Mouse (Mus musculus): ENCODE results near the gene Tbcel. TPM values are rescaled to one million over a fixed set of nuclear protein-coding genes. Genes with fewer than 3 reads are reported as not detected.
A peak's percentile ranks its signal among the peaks of the same experiment; 100 is the strongest.

Gene Tbcel
- polyA plus RNA-seq, 1 experiment from 2014 or later = 10.7 TPM

DNA sequence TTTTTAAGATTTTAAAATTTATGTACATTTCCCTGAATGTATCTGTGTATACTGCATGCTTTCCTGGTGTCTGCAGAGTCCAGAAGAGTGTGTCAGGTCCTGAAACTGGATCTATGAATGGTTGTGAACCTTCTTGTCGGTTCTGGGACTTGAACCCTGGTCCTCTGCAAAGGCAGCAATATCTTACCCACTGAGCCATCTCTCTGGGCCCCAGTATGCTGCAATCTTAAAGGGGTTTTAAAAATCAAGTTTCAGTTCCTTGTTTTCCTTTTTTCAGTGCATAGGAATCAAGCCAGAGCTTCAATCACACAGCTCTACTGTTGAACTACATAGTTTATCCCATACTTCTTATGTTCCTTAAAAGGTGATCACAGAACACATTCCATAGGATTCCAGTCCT, 24.7 kb downstream of the Tbcel start:
- WGBS (ENCODE audit: insufficient replicate concordance) = 50% methylated on average over 1 of the region's 1 CpGs
- Histone ChIP-seq H3K9ac (no peak overlapping the region), H3K4me3 (no peak overlapping the region), H3K36me3 (no peaks in the 10 kb centered on the region), H3K27ac (no peak overlapping the region), H3K9me3 (replicated peaks) (no peaks in the 10 kb centered on the region), H3K4me2 (no peak overlapping the region), H3K4me1 (no peaks in the 10 kb centered on the region), H3K27me3 (replicated peaks) (no peaks in the 10 kb centered on the region; the same call in 1 of the 2 replicates)
- no peak for ATAC-seq

DNA sequence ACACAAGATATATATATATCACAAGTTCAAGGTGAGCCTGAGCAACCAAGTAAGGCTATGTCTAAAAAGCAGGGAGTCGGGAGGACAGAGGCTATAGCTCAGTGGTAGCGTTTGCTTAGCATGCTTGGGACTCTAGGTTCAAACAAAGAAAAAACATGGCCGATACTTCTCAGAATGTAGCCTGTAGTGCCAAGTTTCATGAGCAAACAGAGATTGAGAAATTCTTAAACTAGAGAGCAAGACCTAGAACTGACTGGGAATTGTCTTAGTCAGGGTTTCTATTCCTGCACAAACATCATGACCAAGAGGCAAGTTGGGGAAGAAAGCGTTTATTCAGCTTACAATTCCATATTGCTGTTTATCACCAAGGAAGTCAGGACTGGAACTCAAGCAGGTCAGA, 31.4 kb downstream of the Tbcel start:
- no peak overlapping the region for H3K27ac ChIP-seq
- no peak overlapping the region for H3K9ac ChIP-seq

DNA sequence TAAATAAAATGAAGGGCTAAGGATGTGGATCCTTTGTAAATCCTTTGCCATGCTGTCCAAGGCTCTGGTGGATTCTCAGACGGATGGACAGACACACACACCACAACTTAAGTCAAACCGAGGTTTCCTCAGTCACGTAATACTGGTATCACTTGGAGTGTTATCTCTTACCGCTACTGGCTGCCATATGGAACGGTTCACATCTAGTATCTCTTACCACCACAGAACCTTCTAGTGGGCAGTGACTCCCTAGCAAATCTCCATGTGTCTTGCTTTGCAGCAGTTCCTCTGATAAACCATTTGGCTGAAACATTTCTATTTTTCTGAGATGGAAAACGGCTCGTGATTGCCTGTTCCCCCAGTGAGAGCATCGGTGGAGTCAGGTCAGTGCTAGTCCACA, 33.4 kb downstream of the Tbcel start:
- H3K36me3 ChIP-seq = peaks cover 8% of the 10 kb centered on the region
- H3K9ac ChIP-seq = no peak overlapping the region
- H3K4me2 ChIP-seq = no peak overlapping the region
- H3K4me3 ChIP-seq = no peak overlapping the region
- ATAC-seq = peak; percentile 46
- no peak overlapping the region for H3K27ac ChIP-seq
- no peaks in the 10 kb centered on the region for H3K27me3 ChIP-seq (replicated peaks)
- no peaks in the 10 kb centered on the region for H3K9me3 ChIP-seq (replicated peaks)
- WGBS (ENCODE audit: insufficient replicate concordance) = 18% methylated on average over 8 of the region's 8 CpGs
- H3K4me1 ChIP-seq = peaks cover 40% of the 10 kb centered on the region

More for the DNA sequence above, 31.4 kb downstream of the Tbcel start:
- Histone ChIP-seq H3K27me3 (replicated peaks) (no peaks in the 10 kb centered on the region), H3K36me3 (no peaks in the 10 kb centered on the region), H3K4me3 (no peak overlapping the region), H3K4me1 (peaks cover 29% of the 10 kb centered on the region), H3K9me3 (replicated peaks) (no peaks in the 10 kb centered on the region), H3K4me2 (no peak overlapping the region)
- 59% methylated on average over 4 of the region's 4 CpGs for WGBS (ENCODE audit: insufficient replicate concordance)
- ATAC-seq = no peak

DNA sequence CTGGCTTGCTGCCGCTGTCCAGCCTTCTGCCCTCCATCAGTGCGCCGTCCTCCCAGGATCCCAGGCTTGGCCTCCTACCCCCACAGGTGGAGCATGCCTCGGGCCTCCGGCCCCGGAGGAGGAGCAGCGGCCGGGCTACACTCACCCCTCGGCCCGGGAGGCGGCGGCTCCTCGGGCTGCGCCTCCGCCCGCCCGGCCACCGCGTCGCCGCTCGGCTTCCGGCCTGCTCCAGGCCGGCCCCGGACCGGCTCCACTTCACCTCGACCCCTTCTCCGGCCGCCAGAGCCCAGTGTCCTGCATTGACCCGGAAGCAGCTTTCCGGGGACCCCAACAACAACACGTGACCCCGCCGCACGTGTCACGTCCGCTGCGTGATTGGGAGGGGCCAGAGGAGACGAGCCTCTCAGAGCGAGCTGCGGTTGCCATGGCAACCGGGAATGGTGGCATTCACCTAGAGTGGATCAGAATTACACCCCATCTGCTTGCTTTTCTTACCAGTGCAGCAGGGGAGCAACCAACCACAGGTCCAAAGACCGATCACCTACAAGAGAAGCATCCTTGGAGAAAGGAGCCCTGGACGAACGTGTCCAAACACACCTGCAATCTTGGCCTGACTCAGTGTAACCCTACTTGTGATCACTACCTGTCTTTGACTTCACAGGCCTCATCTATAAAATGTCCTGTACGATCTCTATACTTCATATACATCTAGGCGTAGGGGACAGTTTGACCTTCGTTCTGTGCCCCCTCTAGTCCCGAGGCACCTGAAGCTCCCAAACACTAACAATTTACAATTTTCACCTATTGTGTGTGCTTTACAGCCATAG, 35.5 kb downstream of the Tbcel start:
- peak; percentile 84 for ATAC-seq
- H3K36me3 ChIP-seq = peaks cover 9% of the 10 kb centered on the region
- no peaks in the 10 kb centered on the region for H3K9me3 ChIP-seq (replicated peaks)
- H3K27me3 ChIP-seq (replicated peaks) = no peaks in the 10 kb centered on the region
- H3K4me2 ChIP-seq = peak overlapping the region; percentile 93
- H3K9ac ChIP-seq = peak overlapping the region; percentile 80
- WGBS (ENCODE audit: insufficient replicate concordance) = 7% methylated on average over 49 of the region's 49 CpGs
- H3K4me3 ChIP-seq = peak overlapping the region; percentile 91
- H3K4me1 ChIP-seq = peaks cover 54% of the 10 kb centered on the region
- H3K27ac ChIP-seq = peak overlapping the region; percentile 90

DNA sequence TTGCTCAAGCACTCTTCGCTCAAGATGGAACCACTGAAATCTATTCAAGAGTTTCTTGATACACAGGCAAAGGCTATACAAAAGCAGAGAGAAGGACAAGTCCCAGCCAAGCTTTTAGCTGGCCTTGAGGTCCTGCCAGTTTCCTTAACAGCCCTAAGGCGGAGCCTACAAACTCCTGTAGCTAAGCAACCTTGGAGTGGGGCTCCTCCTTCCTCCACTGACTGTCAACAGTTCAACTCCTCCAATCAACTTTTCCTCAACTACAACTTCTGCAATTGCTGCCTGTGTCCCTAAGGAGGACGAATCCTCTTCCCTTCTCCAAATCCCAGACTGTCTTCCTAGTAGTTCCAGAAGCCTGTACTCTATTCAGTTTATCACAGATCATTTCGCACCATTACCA, 36.4 kb downstream of the Tbcel start:
- Histone ChIP-seq H3K4me1 (peaks cover 58% of the 10 kb centered on the region), H3K27me3 (replicated peaks) (no peaks in the 10 kb centered on the region), H3K4me3 (peak overlapping the region; percentile 91), H3K4me2 (peak overlapping the region; percentile 93), H3K36me3 (peaks cover 15% of the 10 kb centered on the region), H3K9ac (peak overlapping the region; percentile 80), H3K27ac (peak overlapping the region; percentile 90), H3K9me3 (replicated peaks) (no peaks in the 10 kb centered on the region)
- 26% methylated on average over 4 of the region's 4 CpGs for WGBS (ENCODE audit: insufficient replicate concordance)
- ATAC-seq = peak; percentile 76

DNA sequence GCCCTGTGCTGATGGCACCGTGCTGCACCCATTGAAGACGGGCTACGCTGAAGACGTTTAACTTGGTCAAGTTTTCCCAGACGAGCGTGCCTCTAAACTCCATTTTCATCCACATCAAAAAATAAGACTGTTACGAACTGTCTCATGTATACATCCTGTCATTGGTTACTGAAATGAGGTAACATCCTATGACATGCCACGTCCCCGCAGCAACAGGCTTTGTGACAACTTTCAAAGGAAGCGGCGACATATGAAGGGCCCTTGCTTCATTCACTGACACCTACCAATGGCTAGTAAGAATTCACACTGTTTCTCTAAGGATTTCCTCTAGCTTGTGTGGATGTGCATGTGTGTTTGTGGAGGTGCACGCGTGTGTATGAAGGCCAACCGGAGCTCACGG, 38.3 kb downstream of the Tbcel start:
- Histone ChIP-seq H3K36me3 (peaks cover 18% of the 10 kb centered on the region), H3K4me2 (no peak overlapping the region), H3K9me3 (replicated peaks) (no peaks in the 10 kb centered on the region), H3K4me1 (peaks cover 60% of the 10 kb centered on the region), H3K27me3 (replicated peaks) (no peaks in the 10 kb centered on the region), H3K27ac (no peak overlapping the region), H3K4me3 (no peak overlapping the region), H3K9ac (no peak overlapping the region)
- 87% methylated on average over 15 of the region's 15 CpGs for WGBS (ENCODE audit: insufficient replicate concordance)
- no peak for ATAC-seq

DNA sequence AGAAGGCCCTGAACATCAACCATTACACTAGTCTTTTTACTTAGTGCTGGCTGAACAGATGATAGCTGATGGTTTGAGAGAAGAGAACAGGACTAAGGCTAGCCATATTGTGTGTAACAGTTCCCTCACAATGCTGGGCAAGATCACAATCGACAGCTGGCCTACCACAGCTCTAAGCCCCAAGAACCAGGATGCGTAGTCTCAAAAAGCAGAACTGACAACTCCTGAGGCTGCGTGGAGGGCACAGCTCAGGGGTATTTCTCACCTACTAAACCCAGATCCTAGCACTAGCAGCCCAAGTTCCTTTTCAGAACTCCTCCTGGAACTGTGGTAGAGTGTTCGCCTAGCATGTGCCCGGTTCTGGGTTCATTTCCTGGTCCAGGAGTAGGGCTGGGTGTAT, 39.2 kb downstream of the Tbcel start:
- no peak overlapping the region for H3K4me2 ChIP-seq
- no peak for ATAC-seq
- no peak overlapping the region for H3K4me3 ChIP-seq
- no peaks in the 10 kb centered on the region for H3K27me3 ChIP-seq (replicated peaks)
- peaks cover 21% of the 10 kb centered on the region for H3K36me3 ChIP-seq
- no peaks in the 10 kb centered on the region for H3K9me3 ChIP-seq (replicated peaks)
- H3K27ac ChIP-seq = no peak overlapping the region
- 55% methylated on average over 5 of the region's 5 CpGs for WGBS (ENCODE audit: insufficient replicate concordance)
- peaks cover 61% of the 10 kb centered on the region for H3K4me1 ChIP-seq
- H3K9ac ChIP-seq = no peak overlapping the region

DNA sequence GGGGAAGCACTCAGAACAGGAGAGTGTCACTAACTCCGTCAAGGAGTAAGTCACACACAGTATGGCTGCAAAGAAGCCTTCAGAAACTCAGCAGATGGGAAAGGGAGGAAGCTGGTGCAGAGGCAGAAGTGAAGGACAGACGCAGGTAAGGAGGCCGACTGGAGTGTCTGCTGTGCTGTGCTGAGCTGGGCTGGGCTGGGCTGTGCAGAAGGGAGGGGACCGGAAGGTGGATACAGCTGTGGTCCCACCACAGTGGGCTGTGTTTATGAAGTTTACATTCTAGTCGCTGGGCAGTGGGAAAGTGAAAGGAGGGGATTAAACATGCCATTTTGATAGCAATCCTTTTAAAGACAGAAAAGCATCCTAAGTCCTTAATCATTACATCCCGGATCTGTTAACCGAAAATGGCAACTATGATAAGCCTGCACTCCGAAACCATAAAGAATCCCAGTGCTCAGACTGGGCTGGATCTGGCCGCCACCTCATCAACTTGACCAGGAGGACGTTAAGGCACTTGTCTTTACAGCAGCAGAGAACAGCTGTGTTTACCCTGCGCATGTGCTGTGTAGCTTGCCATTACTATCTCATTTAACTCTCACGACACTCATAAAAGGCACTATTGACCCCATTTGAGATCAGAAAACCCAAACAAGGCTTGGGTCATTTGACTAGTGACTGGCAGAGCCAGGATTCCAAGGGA, 40.3 kb downstream of the Tbcel start:
- Histone ChIP-seq H3K4me2 (no peak overlapping the region), H3K9ac (no peak overlapping the region), H3K9me3 (replicated peaks) (no peaks in the 10 kb centered on the region), H3K27me3 (replicated peaks) (no peaks in the 10 kb centered on the region), H3K4me3 (no peak overlapping the region), H3K4me1 (peaks cover 67% of the 10 kb centered on the region), H3K36me3 (peaks cover 21% of the 10 kb centered on the region), H3K27ac (no peak overlapping the region)
- WGBS (ENCODE audit: insufficient replicate concordance) = 63% methylated on average over 12 of the region's 12 CpGs
- no peak for ATAC-seq

DNA sequence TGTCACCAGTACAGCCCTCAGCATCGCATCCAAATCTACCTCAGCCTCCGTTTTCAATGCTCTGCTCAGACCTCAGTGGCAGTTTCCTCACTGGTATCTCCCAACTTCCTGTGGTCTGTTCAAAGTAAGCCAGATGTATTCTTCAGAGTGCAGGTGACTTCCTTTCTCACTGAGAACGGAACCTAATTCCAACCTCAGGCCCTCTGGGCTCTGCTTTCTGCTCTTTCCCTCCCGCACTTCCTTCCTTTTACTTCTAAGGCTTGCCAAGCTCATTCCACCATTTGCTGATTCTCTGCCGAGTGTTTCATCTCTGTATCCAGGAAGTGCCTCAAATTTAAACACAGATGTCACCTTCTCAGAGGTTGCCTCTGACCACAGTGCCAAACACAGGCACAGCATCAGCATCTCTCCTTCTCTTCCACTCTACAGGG, 41.9 kb downstream of the Tbcel start:
- 40% methylated on average over 5 of the region's 5 CpGs for WGBS (ENCODE audit: insufficient replicate concordance)

DNA sequence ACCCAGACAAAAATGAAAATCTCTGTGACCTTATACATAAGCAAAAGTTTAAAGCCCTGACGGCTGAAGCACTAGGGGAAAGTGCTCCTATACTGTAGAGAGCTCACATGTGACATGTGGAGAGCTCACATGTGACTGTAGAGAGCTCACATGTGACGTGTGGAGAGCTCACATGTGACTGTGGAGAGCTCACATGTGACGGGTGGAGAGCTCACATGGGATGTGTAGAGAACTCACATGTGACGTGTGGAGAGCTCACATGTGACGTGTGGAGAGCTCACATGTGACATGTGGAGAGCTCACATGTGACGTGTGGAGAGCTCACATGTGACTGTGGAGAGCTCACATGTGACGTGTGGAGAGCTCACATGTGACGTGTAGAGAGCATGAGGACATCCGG, 43.4 kb downstream of the Tbcel start:
- Histone ChIP-seq H3K27me3 (replicated peaks) (no peaks in the 10 kb centered on the region), H3K36me3 (peaks cover 12% of the 10 kb centered on the region; the same call in 1 of the 2 replicates), H3K9ac (no peak overlapping the region), H3K4me1 (peaks cover 79% of the 10 kb centered on the region), H3K9me3 (replicated peaks) (no peaks in the 10 kb centered on the region), H3K4me2 (no peak overlapping the region), H3K27ac (peak overlapping the region; percentile 53; the same call in 1 of the 2 replicates), H3K4me3 (no peak overlapping the region)
- WGBS (ENCODE audit: insufficient replicate concordance) = 77% methylated on average over 9 of the region's 9 CpGs
- no peak for ATAC-seq

More for the DNA sequence above, 41.9 kb downstream of the Tbcel start:
- H3K9me3 ChIP-seq (replicated peaks) = no peaks in the 10 kb centered on the region
- H3K36me3 ChIP-seq = peaks cover 21% of the 10 kb centered on the region
- H3K4me2 ChIP-seq = no peak overlapping the region
- H3K4me3 ChIP-seq = no peak overlapping the region
- H3K27ac ChIP-seq = peak overlapping the region; percentile 46; the same call in 1 of the 2 replicates
- no peaks in the 10 kb centered on the region for H3K27me3 ChIP-seq (replicated peaks)
- H3K9ac ChIP-seq = no peak overlapping the region
- peaks cover 71% of the 10 kb centered on the region for H3K4me1 ChIP-seq
- ATAC-seq = no peak

DNA sequence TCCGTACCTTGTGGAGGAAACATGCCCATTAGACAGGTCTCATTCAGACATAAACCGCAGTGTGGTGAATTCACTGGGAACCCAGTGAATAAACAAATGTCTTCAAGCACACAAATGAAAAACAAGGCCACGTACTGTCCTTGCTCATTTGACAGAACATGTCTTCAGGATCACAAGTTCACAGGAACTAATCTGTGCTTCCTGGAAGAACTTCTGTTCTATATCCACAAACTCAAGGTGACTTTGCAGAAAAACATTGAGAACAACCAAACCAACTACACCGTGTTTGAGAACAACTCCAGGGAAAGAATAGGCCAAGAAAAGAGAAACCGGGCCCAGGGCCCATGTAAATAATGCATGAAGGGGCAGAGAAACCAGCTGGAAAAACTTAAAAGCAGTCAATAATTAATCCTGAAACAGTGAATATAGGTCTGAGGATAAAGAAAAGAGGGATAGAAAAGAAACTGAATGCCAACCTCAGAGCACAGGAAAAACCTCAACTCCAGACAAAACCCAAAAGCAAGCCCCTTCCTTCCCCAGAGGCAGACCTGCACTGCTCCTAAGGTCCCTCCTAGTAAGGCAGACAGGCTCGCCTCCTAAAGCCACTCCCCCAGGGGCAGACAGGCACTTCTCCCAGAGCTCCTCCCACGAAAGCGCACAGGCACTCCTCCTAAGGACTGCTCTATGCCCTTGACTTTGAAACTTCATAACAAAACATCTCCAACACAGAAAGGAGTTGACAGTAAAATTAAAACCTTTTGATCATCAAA, 44.2 kb downstream of the Tbcel start:
- H3K9me3 ChIP-seq (replicated peaks) = no peaks in the 10 kb centered on the region
- H3K27me3 ChIP-seq (replicated peaks) = no peaks in the 10 kb centered on the region
- peaks cover 85% of the 10 kb centered on the region for H3K4me1 ChIP-seq
- H3K4me2 ChIP-seq = peak overlapping the region; percentile 61
- H3K4me3 ChIP-seq = peak overlapping the region; percentile 42
- WGBS (ENCODE audit: insufficient replicate concordance) = 31% methylated on average over 8 of the region's 8 CpGs
- peak overlapping the region; percentile 67 for H3K9ac ChIP-seq
- H3K36me3 ChIP-seq = peaks cover 12% of the 10 kb centered on the region; the same call in 1 of the 2 replicates
- peak overlapping the region; percentile 93 for H3K27ac ChIP-seq
- peak; percentile 90 for ATAC-seq
